Mouse (Mus musculus): ENCODE data around the gene Elp5. TPM values are rescaled to one million over a fixed set of nuclear protein-coding genes. Genes with fewer than 3 reads are reported as not detected.
A peak's percentile ranks its signal among the peaks of the same experiment; 100 is the strongest.

Elp5 gene
- polyA plus RNA-seq, 1 experiment from 2014 or later, result 124 TPM

- under 1% methylated on average over 48 of the region's 48 CpGs for WGBS
- H3K9ac ChIP-seq (replicated peaks), result peak within 1 kb of the TSS; percentile 84
- peak; percentile 45 for ATAC-seq (ENCODE audit: insufficient number of reproducible peaks, insufficient read depth, low FRiP score, low TSS enrichment, low read depth)
- peak within 1 kb of the TSS; percentile 93 for H3K4me2 ChIP-seq
- peaks cover 39% of the 10 kb centered on the region for H3K36me3 ChIP-seq
- peak within 1 kb of the TSS; percentile 97 for H3K27ac ChIP-seq
- no peaks in the 10 kb centered on the region for H3K9me3 ChIP-seq
- peak within 1 kb of the TSS; percentile 77 for H3K4me3 ChIP-seq (replicated peaks)
- peaks cover 49% of the 10 kb centered on the region for H3K4me1 ChIP-seq (replicated peaks)
- H3K27me3 ChIP-seq, result no peaks in the 10 kb centered on the region
Observed at GRCm38 (mm10) chr11:70000396-70000898, 18.1 kb upstream of the Elp5 start, which contains the start of gene Dvl2. Gene Dvl2, plus strand, starts transcription at chr11:70000595.

- H3K4me2 ChIP-seq, result peak overlapping the region; percentile 93; the same call in 1 of the 2 replicates
- peaks cover 49% of the 10 kb centered on the region for H3K4me1 ChIP-seq (replicated peaks)
- no peaks in the 10 kb centered on the region for H3K27me3 ChIP-seq
Observed at GRCm38 (mm10) chr11:69999666-70000065, 17.3 kb upstream of the Elp5 start.

GRCm38 (mm10) chr11:69998567-69999491, 16.5 kb upstream of the Elp5 start:
- ATAC-seq (ENCODE audit: insufficient number of reproducible peaks, insufficient read depth, low FRiP score, low TSS enrichment, low read depth), result no peak
- Histone ChIP-seq H3K4me1 (replicated peaks) (peaks cover 49% of the 10 kb centered on the region), H3K4me2 (no peak overlapping the region), H3K36me3 (peaks cover 37% of the 10 kb centered on the region), H3K9me3 (no peaks in the 10 kb centered on the region), H3K9ac (replicated peaks) (no peak overlapping the region), H3K27me3 (no peaks in the 10 kb centered on the region), H3K4me3 (replicated peaks) (peak overlapping the region; percentile 92; the same call in 1 of the 2 replicates), H3K27ac (0 out of 2 replicates have a peak overlapping the region, but pooled peaks have one; percentile 99)
- WGBS, result 89% methylated on average over 27 of the region's 27 CpGs

More at GRCm38 (mm10) chr11:69999666-70000065, 17.3 kb upstream of the Elp5 start:
- Histone ChIP-seq H3K36me3 (peaks cover 34% of the 10 kb centered on the region), H3K27ac (peak overlapping the region; percentile 97; the same call in 1 of the 2 replicates), H3K9ac (replicated peaks) (no peak overlapping the region), H3K4me3 (replicated peaks) (peak overlapping the region; percentile 77), H3K9me3 (no peaks in the 10 kb centered on the region)
- WGBS, result 70% methylated on average over 8 of the region's 8 CpGs
- ATAC-seq (ENCODE audit: insufficient number of reproducible peaks, insufficient read depth, low FRiP score, low TSS enrichment, low read depth), result no peak

- WGBS, result under 1% methylated on average over 39 of the region's 44 CpGs
- peak; percentile 34 for ATAC-seq (ENCODE audit: insufficient number of reproducible peaks, insufficient read depth, low FRiP score, low TSS enrichment, low read depth)
- Histone ChIP-seq H3K9ac (replicated peaks) (peak overlapping the region; percentile 96), H3K27me3 (no peaks in the 10 kb centered on the region), H3K4me3 (replicated peaks) (peak overlapping the region; percentile 92), H3K9me3 (no peaks in the 10 kb centered on the region), H3K4me2 (peak overlapping the region; percentile 58), H3K4me1 (replicated peaks) (peaks cover 42% of the 10 kb centered on the region), H3K27ac (peak overlapping the region; percentile 99), H3K36me3 (peaks cover 49% of the 10 kb centered on the region)
Observed at GRCm38 (mm10) chr11:69997070-69997509, 14.8 kb upstream of the Elp5 start.

- Histone ChIP-seq H3K27me3 (no peaks in the 10 kb centered on the region), H3K4me3 (replicated peaks) (peak overlapping the region; percentile 92), H3K4me1 (replicated peaks) (peaks cover 35% of the 10 kb centered on the region), H3K36me3 (peaks cover 49% of the 10 kb centered on the region), H3K27ac (peak overlapping the region; percentile 99), H3K9ac (replicated peaks) (peak overlapping the region; percentile 96), H3K9me3 (no peaks in the 10 kb centered on the region), H3K4me2 (peak overlapping the region; percentile 58)
- WGBS, result 1% methylated on average over 66 of the region's 66 CpGs
- ATAC-seq (ENCODE audit: insufficient number of reproducible peaks, insufficient read depth, low FRiP score, low TSS enrichment, low read depth), result no peak
Observed at GRCm38 (mm10) chr11:69996161-69997061, 14.1 kb upstream of the Elp5 start.

GRCm38 (mm10) chr11:69995391-69995960, 13.2 kb upstream of the Elp5 start, which contains the start of gene Phf23:
Gene Phf23, plus strand, starts transcription at chr11:69995777.
- WGBS, result under 1% methylated on average over 35 of the region's 36 CpGs

GRCm38 (mm10) chr11:69994401-69995090, 12.2 kb upstream of the Elp5 start:
- no peak for ATAC-seq (ENCODE audit: insufficient number of reproducible peaks, insufficient read depth, low FRiP score, low TSS enrichment, low read depth)
- Histone ChIP-seq H3K9ac (replicated peaks) (no peak overlapping the region), H3K4me3 (replicated peaks) (peak overlapping the region; percentile 92), H3K4me1 (replicated peaks) (peaks cover 33% of the 10 kb centered on the region), H3K36me3 (peaks cover 52% of the 10 kb centered on the region), H3K27me3 (no peaks in the 10 kb centered on the region), H3K27ac (no peak overlapping the region), H3K9me3 (no peaks in the 10 kb centered on the region), H3K4me2 (peak overlapping the region; percentile 58)
- WGBS, result 82% methylated on average over 11 of the region's 11 CpGs

More at GRCm38 (mm10) chr11:69995391-69995960, 13.2 kb upstream of the Elp5 start, which contains the start of gene Phf23:
- H3K4me3 ChIP-seq (replicated peaks), result peak within 1 kb of the TSS; percentile 92
- no peaks in the 10 kb centered on the region for H3K27me3 ChIP-seq
- ATAC-seq (ENCODE audit: insufficient number of reproducible peaks, insufficient read depth, low FRiP score, low TSS enrichment, low read depth), result peak; percentile 83
- H3K9ac ChIP-seq (replicated peaks), result peak within 1 kb of the TSS; percentile 96
- no peaks in the 10 kb centered on the region for H3K9me3 ChIP-seq
- peaks cover 34% of the 10 kb centered on the region for H3K4me1 ChIP-seq (replicated peaks)
- peak within 1 kb of the TSS; percentile 58 for H3K4me2 ChIP-seq
- peaks cover 49% of the 10 kb centered on the region for H3K36me3 ChIP-seq
- H3K27ac ChIP-seq, result peak within 1 kb of the TSS; percentile 99

GRCm38 (mm10) chr11:69992932-69993331, 10.6 kb upstream of the Elp5 start:
- H3K4me2 ChIP-seq, result peak overlapping the region; percentile 64
- peaks cover 52% of the 10 kb centered on the region for H3K36me3 ChIP-seq

GRCm38 (mm10) chr11:69992396-69992795, 10.1 kb upstream of the Elp5 start:
- Histone ChIP-seq H3K9me3 (no peaks in the 10 kb centered on the region), H3K4me3 (replicated peaks) (peak overlapping the region; percentile 63), H3K27me3 (no peaks in the 10 kb centered on the region), H3K4me2 (peak overlapping the region; percentile 64), H3K9ac (replicated peaks) (peak overlapping the region; percentile 45), H3K27ac (no peak overlapping the region), H3K4me1 (replicated peaks) (peaks cover 15% of the 10 kb centered on the region), H3K36me3 (peaks cover 52% of the 10 kb centered on the region)
- ATAC-seq (ENCODE audit: insufficient number of reproducible peaks, insufficient read depth, low FRiP score, low TSS enrichment, low read depth), result no peak
- 86% methylated on average over 10 of the region's 10 CpGs for WGBS

More at GRCm38 (mm10) chr11:69992932-69993331, 10.6 kb upstream of the Elp5 start:
- Histone ChIP-seq H3K9me3 (no peaks in the 10 kb centered on the region), H3K9ac (replicated peaks) (peak overlapping the region; percentile 45; the same call in 1 of the 2 replicates), H3K4me3 (replicated peaks) (peak overlapping the region; percentile 63; the same call in 1 of the 2 replicates), H3K27me3 (no peaks in the 10 kb centered on the region), H3K27ac (no peak overlapping the region), H3K4me1 (replicated peaks) (peaks cover 20% of the 10 kb centered on the region)
- no peak for ATAC-seq (ENCODE audit: insufficient number of reproducible peaks, insufficient read depth, low FRiP score, low TSS enrichment, low read depth)
- WGBS, result 88% methylated on average over 3 of the region's 3 CpGs

GRCm38 (mm10) chr11:69991711-69992110, 9.4 kb upstream of the Elp5 start:
- Histone ChIP-seq H3K4me1 (replicated peaks) (peaks cover 15% of the 10 kb centered on the region), H3K27ac (peak overlapping the region; percentile 92), H3K4me2 (peak overlapping the region; percentile 64), H3K4me3 (replicated peaks) (peak overlapping the region; percentile 63), H3K9ac (replicated peaks) (peak overlapping the region; percentile 82), H3K36me3 (peaks cover 59% of the 10 kb centered on the region), H3K9me3 (no peaks in the 10 kb centered on the region), H3K27me3 (no peaks in the 10 kb centered on the region)
- ATAC-seq (ENCODE audit: insufficient number of reproducible peaks, insufficient read depth, low FRiP score, low TSS enrichment, low read depth), result no peak
- WGBS, result under 1% methylated on average over 15 of the region's 15 CpGs
